Mouse (Mus musculus): ENCODE measurements at regions not wholly inside any gene's neighbourhood (a gene's known extent, or its start where the extent isn't known, plus 50 kb on each side); places are given as distances from the start of the nearest gene placed in this dataset.
A peak's percentile ranks its signal among the peaks of the same experiment; 100 is the strongest.
"Not testable (repeated sequence)": the region's sequence is repeated elsewhere in the genome, so short reads cannot be mapped to it uniquely, and the experiment has no call there.

DNA sequence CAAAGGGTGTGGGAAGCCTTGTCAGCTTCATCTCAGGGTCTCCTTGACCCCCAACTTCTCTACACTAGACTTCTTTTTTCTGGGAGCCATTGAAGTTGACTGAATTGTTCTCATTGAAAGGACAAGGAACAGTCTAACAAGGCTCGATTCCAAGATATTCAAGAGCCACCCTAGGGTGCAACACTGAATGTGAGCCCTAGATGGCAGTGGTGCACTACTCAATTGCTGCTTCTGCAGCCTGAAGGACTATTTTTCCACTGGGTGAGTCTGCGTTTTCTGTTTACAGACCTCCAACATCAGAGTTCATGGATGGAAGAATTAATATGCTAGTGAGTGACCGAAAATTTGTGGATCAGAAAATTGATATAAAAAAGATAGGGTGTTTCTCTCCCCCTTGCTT, 161.5 kb downstream of the Hpcal1 start:
- not testable (repeated sequence) for H3K4me3 ChIP-seq; H3K4me2 ChIP-seq (replicated peaks); H3K4me1 ChIP-seq; H3K27ac ChIP-seq (replicated peaks); H3K36me3 ChIP-seq; H3K27me3 ChIP-seq; H3K9ac ChIP-seq (replicated peaks); ATAC-seq (ENCODE audit: low FRiP score, low read depth)
- WGBS, result 57% methylated on average over 3 of the region's 3 CpGs
- H3K9me3 ChIP-seq, result peaks cover 10% of the 10 kb centered on the region; the same call in 1 of the 2 replicates

DNA sequence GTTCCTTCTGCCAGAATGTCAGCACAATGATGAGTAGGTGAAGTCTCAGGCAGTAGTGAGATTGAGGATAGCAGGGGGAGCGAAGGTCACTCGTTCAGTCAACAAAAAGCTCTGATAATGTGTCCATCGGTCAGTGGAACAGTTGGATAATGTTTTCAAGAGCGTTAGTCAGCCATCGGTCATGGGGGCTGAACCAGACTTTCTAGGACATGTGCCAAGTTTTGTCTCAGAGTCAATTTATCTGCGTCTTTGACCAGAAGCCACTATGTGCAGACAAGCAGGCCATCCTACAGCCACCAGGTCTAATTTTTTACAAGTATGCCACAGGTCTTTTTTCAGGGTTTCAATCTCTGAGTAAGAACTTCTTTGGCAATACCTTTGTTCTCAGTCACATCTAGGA, 181.8 kb downstream of the Hpcal1 start:
- H3K9ac ChIP-seq (replicated peaks); H3K36me3 ChIP-seq; H3K4me3 ChIP-seq; H3K27ac ChIP-seq (replicated peaks); H3K27me3 ChIP-seq; H3K9me3 ChIP-seq; ATAC-seq (ENCODE audit: low FRiP score, low read depth); H3K4me2 ChIP-seq (replicated peaks); H3K4me1 ChIP-seq: not testable (repeated sequence)
- 89% methylated on average over 6 of the region's 6 CpGs for WGBS

DNA sequence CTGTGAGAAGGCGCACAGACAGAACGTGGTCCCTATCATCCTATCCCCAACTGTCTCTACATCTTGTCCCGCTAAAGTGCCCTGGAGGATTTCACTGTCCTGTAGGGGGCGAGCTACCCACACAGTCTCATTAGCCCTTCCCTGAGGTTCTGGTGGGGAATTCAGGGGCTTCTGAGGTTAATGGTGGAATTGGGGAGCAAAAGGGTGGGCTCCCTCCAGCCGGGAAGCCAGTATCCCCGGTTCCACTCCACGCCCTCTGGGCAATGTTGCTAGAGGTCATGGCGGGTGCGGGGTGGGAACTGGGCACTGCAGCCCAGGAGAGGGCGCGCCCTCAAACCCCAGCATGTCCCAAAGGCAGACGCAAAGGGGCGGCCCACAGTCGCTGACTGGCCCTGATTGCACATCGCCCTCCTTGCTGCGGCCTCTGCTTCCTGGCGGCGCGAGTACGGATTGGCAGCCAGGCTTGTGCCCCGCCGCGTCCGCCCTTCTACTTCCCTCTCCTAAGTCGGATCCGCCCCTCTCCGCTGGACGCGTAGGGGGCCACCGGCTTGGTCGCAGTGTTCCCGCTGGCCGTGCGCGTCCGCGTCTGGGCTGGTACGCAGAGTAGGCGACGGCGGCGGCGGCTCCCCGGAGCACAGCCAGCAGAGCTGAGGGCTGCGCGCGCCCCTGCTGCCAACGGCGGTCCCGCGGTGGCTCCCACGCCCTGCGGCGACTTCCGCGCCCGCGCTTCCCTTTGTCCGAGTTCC, 190.9 kb downstream of the Hpcal1 start:
- H3K4me1 ChIP-seq, result no peaks in the 10 kb centered on the region
- peak overlapping the region; percentile 82 for H3K4me3 ChIP-seq
- peak overlapping the region; percentile 81 for H3K9ac ChIP-seq (replicated peaks)
- peaks cover 6% of the 10 kb centered on the region; the same call in 1 of the 2 replicates for H3K36me3 ChIP-seq
- H3K27me3 ChIP-seq, result no peaks in the 10 kb centered on the region
- peak overlapping the region; percentile 52 for H3K4me2 ChIP-seq (replicated peaks)
- H3K9me3 ChIP-seq, result 0 out of 2 replicates have a peak, but pooled peaks cover 9% of the 10 kb centered on the region
- ATAC-seq (ENCODE audit: low FRiP score, low read depth), result peak; percentile 100
- peak overlapping the region; percentile 87 for H3K27ac ChIP-seq (replicated peaks)
- WGBS, result under 1% methylated on average over 58 of the region's 59 CpGs

DNA sequence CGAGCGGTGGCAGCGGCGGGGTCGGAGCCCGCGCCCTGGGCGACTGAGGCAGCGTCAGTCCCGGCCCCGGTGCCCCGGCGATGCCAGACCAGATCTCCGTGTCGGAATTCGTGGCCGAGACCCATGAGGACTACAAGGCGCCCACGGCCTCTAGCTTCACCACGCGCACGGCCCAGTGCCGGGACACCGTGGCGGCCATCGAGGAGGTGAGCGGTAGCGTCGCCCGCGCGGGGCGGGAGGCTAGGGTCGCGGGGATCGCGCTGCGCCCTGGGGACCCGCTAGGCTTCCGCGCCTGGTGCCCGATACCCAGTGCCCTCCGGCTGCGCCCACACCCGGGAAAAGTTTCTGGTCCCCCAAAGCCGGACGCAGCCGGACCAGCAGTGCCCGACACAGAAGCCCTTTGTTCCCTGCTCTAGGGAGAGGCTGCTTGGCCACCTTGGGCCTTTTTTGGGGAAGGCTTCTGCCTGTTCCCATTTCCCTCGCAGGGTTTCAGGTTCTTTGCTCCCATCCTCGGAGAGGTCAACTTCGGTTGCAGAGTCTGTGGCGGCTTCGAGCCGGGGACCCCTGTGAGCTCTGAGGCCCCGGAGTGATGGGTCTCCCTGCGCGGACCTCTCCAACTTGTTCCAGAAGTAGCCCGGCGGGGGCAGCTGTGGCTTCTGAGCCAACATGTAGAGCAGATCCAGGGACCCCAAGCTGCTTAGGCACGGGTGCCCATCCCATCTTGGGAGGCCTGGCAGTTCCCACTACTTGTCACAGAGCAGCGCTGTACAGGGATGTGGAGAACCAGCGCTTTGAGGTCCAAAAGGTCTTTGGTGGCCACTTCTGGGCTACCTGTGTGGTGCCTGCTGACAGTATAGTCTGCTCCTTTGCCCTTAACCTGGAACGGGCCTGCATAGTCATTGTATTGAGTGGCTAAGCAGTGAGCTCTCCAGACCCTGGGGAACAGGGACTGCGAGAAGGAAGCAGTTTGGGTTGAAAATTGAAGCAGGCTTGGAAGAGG, 191.8 kb downstream of the Hpcal1 start:
- peak overlapping the region; percentile 52 for H3K4me2 ChIP-seq (replicated peaks)
- H3K4me1 ChIP-seq; H3K36me3 ChIP-seq; H3K27me3 ChIP-seq; ATAC-seq (ENCODE audit: low FRiP score, low read depth): not testable (repeated sequence)
- H3K27ac ChIP-seq (replicated peaks), result peak overlapping the region; percentile 87
- peak overlapping the region; percentile 81 for H3K9ac ChIP-seq (replicated peaks)
- H3K9me3 ChIP-seq, result 0 out of 2 replicates have a peak, but pooled peaks cover 16% of the 10 kb centered on the region
- WGBS, result 3% methylated on average over 54 of the region's 65 CpGs
- peak overlapping the region; percentile 82 for H3K4me3 ChIP-seq

DNA sequence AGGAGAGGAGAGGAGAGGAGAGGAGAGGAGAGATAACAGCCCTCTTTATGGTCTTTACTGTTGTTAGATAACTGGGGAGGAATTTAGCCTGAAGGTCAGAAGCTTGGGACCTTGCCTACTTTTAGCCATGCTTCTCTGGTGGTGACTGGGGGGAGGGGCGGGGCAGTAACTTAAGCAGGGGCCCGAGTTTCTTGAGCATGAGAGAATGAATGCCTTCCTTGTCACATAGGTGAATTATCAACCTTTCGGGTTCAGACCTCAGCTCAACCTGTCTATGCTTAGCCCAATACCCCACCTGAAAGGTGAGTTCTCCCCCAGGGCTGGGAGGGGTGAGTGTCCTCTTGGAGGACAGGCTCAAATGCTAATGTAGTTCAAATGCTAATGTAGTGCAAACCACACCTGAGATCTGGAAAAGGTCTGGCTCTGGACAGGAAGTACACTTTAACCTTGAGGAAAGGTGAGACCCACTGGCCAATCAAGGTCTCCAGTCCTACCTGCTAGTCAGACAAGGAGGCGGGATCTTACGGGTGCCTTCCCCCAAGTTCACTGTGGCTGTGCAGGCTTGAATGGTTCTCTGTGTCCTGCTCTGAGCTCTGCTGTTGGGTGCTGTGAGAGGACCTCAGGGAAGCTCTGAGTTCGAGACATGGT, 201.1 kb downstream of the Hpcal1 start:
- not testable (repeated sequence) for H3K27ac ChIP-seq (replicated peaks); H3K4me2 ChIP-seq (replicated peaks); H3K4me1 ChIP-seq; H3K9ac ChIP-seq (replicated peaks); H3K27me3 ChIP-seq; ATAC-seq (ENCODE audit: low FRiP score, low read depth); H3K4me3 ChIP-seq
- Histone ChIP-seq H3K9me3 (peaks cover 60% of the 10 kb centered on the region), H3K36me3 (peaks cover 20% of the 10 kb centered on the region; the same call in 1 of the 2 replicates)
- WGBS, result 89% methylated on average over 6 of the region's 6 CpGs

DNA sequence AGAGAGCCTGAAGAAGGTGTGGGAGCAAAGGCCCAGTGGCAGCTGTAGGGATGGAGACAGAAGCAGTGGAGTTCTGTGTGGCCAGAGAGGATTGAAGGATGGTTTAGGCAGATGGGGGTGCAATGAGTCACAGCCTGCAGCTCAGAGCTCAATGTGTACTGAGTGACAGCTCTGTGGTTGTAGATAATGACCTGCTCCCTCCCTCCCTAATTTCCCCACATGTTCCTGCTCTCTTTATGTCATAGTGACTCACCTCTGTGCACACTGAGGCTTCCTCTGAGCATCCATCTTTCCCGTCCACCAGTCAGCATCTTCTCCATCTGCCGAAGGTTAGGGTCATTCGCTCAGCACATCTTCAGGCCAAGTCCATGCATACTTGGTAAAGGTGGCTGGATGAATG, 222.4 kb downstream of the Hpcal1 start:
- not testable (repeated sequence) for H3K4me2 ChIP-seq (replicated peaks); H3K27ac ChIP-seq (replicated peaks); H3K27me3 ChIP-seq; ATAC-seq (ENCODE audit: low FRiP score, low read depth); H3K4me3 ChIP-seq; H3K9ac ChIP-seq (replicated peaks); H3K4me1 ChIP-seq
- WGBS, result 96% methylated on average over 3 of the region's 3 CpGs
- Histone ChIP-seq H3K36me3 (peaks cover 10% of the 10 kb centered on the region; the same call in 1 of the 2 replicates), H3K9me3 (peaks cover 11% of the 10 kb centered on the region)
